Mouse (Mus musculus) adrenal gland, adult 2 months (tissue): Measurements from ENCODE around the gene Hist1h2bf. TPM values are rescaled to one million over a fixed set of nuclear protein-coding genes. Genes with fewer than 3 reads are reported as not detected.
"Not testable (repeated sequence)": the region's sequence is repeated elsewhere in the genome, so short reads cannot be mapped to it uniquely, and the experiment has no call there.

Experiments used
- DNase-seq: peaks from one replicate; pipeline ENCODE4 v3.0.0; 2021
- polyA plus RNA-seq: library from polyadenylated mRNA; depleted of rRNA; stranded (reverse); fragments of >200 nt; gene quantifications from 2 replicates; pipeline ENCODE4 v1.2.3, GENCODE M21; 2012
- total RNA-seq, 2 experiments: library from RNA; stranded (reverse); gene quantifications; 2 replicates each; pipeline ENCODE4 v1.2.3; 2021

The Hist1h2bf gene
- total and polyA plus RNA-seq, 3 experiments = 5.5 to 21.6 (median 17.9) TPM

DNA sequence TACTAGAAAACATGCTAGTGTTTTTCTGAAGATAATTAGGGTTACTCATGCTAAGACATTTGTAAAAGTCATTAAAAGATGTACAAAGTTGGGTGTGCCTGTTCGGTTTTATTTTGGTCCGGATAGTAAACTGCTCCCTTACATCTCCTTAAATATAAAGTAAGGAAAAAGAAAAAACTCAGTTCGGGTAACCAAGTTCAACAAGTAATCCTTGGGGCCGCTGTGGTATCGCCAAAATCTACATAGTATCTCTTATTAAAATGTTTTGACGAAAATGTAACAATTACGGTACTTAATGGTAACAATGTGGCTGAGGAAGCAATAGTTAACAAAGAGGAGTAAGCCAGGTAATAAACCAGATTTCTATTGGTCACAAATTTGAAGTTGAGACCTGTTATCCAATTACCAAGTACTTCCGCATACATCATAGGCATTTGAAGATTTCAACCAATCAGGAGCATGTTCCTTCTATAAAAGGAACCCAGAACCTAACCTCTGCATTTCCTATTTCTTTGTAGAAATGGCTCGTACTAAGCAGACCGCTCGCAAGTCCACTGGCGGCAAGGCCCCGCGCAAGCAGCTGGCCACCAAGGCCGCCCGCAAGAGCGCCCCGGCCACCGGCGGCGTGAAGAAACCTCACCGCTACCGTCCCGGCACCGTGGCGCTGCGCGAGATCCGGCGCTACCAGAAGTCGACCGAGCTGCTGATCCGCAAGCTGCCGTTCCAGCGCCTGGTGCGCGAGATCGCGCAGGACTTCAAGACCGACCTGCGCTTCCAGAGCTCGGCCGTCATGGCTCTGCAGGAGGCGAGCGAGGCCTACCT lies 29.8 kb downstream of the Hist1h2bf start, which contains the start of gene Hist1h3f:
Gene Hist1h3f (plus strand): TSS at position 88 of the 822 bp plus-strand sequence.
- DNase-seq = peak; percentile 86

DNA sequence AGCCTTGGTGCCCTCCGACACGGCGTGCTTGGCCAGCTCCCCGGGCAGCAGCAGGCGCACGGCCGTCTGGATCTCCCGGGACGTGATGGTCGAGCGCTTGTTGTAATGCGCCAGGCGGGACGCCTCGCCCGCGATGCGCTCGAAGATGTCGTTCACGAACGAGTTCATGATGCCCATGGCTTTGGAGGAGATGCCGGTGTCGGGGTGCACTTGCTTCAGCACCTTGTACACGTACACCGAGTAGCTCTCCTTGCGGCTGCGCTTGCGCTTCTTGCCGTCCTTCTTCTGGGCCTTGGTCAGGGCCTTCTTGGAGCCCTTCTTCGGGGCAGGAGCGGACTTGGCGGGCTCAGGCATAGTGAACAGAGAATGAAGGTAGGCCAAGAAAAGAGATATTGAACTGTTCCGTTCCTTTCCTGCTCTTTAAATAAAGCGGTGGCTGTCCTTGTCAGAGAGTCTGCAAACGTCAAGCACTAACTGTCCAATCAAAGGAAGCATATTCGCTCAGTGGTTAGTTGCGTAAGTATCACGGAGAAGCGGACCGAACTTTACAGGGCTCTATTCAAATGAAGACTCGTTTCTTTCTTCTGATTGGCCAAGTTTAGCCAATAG lies 30.9 kb downstream of the Hist1h2bf start, which contains the start of gene Hist1h2bh:
Gene Hist1h2bh (minus strand): TSS at position 394 of the 609 bp plus-strand sequence.
- peak; percentile 84 for DNase-seq

DNA sequence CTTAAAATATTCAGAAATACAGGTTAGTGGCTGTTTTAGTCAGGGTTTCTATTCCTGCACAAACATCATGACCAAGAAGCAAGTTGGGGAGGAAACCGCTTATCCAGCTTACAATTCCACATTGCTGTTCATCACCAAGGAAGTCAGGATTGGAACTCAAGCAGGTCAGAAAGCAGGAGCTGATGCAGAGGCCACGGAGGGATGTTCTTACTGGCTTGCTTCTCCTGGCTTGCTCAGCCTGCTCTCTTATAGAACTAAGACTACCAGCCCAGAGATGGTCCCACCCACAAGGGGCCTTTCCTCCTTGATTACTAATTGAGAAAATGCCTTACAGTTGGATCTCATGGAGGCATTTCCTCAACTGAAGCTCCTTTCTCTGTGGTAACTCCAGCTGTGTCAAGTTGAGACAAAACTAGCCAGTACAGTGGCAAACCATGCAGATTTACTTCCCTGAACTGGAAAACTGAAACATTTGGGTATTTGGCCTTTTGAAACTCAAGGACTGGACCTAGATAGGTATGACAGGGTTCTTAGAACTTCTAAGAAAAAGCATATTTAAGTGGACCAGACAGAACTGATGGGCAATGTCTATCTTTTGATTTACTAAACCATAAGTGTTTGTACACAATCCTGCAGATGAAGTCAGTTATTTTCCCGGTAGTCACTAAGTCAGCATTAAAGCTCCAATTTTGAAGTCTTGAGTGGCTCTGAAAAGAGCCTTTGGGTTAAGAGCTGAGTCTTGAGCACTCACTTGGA lies 31.6 kb downstream of the Hist1h2bf start:
- not testable (repeated sequence) for DNase-seq

DNA sequence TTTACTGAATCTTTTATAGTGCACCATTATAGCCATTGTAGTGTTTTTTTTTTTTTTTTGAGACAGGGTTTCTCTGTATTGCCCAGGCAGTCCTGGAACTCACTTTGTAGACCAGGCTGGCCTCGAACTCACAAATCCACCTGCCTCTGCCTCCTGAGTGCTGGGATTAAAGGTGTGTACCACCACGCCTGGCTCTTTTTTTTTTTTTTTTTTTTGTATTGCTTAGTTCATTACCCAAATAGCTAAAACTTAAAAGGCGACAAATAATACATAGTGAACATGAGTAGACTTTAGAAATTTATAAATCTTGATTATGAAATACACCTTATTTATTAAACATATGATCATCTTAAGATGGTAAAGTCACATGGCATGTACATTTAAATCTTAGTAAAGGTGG lies 32.5 kb downstream of the Hist1h2bf start:
- no peak for DNase-seq

DNA sequence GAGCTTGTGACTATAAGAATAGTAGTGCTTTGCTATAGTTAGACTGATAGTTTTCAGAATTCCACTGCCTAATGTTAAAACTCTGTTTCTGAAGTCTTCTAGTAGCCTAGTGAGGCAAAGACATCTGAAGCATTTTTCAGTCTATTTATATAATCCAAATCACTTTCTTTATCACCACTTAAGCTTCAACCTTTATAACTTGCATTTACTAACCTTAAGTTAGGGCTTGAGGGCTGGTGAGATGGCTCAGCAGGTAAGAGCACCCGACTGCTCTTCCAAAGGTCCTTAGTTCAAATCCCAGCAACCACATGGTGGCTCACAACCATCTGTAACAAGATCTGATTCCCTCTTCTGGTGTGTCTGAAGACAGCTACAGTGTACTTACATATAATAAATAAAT lies 34.2 kb downstream of the Hist1h2bf start:
- DNase-seq = not testable (repeated sequence)

DNA sequence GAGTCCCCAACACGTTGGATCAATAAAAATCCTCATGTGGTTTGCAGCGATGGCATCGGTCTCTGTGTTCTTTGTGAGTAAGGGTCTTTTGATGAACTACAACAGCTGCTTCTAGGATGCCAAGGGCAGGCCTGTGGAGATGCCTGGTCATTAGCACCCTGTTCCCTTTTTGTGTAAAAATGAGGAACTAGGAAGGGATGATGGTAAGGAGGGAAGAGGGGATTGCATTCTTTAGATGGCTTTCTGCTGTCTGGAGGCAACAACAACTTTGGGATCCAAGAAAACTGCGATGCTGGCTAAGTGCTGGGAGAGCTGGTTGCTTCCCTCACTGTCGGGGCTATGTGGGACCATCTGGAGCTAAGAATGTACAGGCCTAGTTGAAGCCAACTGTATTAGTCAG lies 35.7 kb downstream of the Hist1h2bf start:
- no peak for DNase-seq

DNA sequence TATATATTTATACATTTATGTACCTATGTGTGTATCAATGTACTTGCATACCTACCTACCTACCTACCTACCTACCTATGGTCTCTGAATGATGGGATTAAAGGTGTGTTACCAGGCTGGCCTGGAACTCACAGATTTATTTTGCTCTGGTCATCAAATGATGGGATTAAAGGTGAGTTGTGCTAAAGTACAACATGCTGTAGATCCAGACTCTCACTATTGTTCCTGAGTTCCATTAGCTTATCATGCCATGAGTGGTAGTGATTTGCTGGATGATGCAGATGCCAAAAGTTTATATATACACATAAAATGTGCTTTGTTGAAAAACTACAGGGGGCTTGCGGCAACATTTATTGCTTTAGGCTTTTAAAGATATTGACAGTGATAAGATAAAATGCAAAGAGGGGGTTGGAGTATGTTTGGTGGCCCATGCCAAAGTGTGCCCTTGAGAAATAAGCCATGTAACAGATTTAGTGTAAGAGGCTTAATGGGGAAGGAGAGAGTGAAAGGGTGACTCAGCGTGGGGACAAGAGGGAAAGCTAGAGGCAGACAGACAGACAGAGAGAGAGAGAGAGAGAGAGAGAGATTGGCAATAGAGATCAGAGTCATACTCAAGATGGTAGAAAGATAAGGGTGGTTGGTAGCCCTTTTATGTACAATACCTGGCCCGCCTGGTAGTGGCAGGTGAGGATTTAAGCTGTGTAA lies 36.8 kb downstream of the Hist1h2bf start:
- DNase-seq = no peak

DNA sequence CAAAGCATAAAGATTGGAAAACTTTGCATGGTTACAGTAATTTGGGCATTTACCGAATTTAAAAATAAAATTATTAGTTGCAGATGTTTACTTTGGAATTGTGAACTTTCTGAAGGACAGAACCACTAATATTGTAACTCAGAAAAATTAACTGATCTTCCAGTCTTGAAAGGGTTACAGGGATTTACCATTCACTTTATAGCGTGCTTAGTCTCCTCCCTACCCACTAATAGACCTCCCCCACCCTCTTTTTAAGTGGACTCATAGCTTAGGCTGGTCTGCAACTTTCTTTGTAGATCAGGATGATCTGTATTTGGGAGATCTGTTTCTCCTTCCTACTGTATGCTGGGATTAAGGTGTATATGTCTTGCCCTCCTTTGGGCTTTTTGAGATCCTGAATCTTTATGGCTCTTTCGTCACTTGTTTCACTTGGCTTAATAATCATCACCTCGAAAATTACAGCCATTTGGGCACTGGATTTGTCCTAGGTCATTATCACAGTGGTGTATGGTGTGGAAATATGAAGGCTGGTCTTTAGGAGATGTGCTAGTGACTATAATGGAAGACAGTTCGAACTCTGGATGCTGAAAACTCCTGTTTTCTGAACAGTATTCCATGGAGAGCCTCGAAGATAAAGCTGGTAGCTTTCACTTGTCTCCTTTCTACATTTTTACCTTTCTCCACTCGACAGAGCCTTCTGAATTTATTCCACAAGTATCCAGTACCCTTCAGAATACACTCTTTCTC lies 37.7 kb downstream of the Hist1h2bf start:
- DNase-seq = no peak

DNA sequence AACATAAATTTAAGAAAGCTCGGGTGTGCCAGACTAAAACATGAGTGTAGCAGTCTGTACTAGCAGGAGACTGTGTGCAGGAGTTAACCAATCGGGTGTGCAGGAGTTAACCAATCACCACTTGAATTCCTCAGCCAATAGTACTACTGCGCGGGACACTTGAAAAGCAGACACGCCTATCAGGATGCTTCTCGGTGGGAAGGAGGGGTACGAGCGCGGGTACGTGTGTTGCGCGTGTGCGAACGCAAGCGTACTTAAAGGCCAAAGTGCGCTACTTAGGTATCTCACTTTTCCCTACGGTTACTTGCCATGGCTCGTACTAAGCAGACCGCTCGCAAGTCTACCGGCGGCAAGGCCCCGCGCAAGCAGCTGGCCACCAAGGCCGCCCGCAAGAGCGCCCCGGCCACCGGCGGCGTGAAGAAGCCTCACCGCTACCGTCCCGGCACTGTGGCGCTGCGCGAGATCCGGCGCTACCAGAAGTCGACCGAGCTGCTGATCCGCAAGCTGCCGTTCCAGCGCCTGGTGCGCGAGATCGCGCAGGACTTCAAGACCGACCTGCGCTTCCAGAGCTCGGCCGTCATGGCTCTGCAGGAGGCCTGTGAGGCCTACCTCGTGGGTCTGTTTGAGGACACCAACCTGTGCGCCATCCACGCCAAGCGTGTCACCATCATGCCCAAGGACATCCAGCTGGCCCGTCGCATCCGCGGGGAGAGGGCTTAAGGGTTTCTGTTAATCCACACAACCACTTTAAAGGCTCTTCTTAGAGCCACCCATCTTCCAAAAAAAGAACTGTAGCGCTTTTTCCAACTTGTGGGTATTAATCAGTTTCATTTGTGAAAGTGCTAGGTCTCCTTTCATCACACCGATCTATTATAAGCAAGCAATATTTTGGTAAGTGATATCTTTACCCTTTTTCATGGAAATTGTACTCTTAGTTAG lies 38.6 kb downstream of the Hist1h2bf start, which contains the start of gene Hist1h3g:
Gene Hist1h3g (plus strand): TSS at position 286 of the 939 bp plus-strand sequence.
- peak; percentile 90 for DNase-seq

DNA sequence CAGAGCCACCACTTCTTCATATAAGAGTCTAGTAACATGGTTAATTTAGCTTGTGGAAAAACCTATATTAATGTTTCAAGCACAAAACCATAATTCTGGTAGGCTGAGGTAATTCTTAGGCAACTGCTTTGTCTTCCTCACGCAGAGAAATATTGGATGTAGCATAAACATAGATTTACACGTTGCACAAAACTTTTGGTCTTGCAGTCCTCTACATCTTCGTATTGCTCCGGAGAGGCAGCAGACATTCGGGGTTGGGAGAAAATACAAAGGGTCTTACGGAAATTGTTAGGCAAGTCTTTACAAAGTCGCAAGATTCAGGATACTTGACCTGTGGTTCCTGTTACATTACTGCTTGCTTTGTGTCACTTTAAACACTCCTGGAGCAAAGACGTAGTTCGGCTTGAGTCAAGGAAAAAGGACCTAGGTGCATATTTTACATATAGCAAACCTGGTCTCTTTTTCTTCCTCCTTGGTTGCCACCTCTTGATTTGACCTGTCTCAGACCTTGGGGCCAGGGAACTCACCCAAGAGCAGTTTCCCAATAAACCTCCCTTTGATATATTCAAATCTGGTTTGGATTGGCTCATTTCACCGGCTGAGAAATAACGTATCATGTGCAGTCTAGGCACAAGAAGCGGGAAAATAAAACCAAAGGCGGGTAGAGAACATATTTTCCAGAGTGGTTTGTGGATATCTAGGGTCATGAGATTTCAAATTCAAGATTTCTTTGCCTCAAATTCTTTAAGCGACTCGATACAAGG lies 39.4 kb downstream of the Hist1h2bf start:
- peak; percentile 39 for DNase-seq

DNA sequence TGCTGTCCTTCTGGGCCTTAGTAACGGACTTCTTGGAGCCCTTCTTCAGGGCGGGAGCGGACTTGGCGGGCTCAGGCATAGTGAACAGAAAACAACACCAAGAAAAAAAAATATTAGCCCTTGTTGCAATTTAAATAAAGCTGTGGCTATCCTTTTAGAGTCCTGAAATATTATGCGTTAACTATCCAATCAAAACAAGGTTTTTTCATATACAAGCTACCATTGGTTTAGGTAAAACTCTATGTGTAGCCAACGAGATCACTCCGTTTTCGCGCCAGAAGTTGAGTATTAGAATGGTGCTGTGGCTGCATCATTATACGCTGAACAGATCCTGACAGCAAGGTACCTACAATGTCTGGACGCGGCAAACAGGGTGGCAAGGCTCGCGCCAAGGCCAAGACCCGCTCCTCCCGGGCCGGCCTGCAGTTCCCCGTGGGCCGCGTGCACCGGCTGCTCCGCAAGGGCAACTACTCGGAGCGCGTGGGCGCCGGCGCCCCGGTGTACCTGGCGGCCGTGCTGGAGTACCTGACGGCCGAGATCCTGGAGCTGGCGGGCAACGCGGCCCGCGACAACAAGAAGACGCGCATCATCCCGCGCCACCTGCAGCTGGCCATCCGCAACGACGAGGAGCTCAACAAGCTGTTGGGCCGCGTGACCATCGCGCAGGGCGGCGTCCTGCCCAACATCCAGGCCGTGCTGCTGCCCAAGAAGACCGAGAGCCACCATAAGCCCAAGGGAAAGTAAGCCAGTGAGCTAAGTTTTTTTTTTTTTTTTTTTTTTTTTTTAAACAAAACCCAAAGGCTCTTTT lies 40.2 kb downstream of the Hist1h2bf start, which contains the start of gene Hist1h2af:
Gene Hist1h2af (plus strand): TSS at position 347 of the 808 bp plus-strand sequence.
- peak; percentile 62 for DNase-seq

DNA sequence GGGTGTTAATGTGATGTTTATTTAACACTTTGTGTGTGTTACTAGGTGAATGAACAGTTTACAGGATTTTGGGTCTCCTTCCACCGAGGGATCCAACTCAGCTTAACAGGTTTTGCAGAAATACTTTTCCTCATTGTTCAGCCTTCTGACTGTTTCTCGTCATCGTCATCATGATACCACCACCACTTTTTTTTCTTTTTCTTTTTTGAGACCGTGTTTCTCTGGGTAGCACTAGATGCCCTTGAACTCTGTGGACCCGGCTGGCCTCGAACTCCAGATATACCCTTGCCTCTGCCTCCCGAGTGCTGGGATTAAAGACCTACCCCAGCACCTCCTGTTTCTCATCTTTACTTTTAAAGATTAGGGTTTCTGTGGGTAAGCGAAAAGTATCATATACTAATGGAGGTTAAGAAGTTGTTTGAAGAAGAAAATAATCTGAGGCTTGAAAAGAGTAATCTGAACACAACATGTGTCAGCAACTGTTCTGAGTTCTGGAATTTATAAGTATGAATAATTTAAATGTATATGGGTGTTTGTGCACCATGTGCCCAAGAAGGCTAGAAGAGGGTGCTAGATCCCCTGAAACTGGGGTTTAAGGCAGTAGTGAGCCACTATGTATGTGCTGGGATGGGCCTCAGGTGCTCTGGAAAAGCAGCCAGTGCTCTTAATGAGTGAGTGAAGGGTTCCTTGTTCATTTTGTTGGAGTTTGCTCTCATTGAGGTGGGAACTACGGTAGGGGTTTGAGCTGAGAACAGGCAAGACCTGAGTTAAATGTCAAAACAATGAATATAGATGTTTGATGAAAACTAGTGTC lies 41.5 kb downstream of the Hist1h2bf start:
- DNase-seq = no peak

DNA sequence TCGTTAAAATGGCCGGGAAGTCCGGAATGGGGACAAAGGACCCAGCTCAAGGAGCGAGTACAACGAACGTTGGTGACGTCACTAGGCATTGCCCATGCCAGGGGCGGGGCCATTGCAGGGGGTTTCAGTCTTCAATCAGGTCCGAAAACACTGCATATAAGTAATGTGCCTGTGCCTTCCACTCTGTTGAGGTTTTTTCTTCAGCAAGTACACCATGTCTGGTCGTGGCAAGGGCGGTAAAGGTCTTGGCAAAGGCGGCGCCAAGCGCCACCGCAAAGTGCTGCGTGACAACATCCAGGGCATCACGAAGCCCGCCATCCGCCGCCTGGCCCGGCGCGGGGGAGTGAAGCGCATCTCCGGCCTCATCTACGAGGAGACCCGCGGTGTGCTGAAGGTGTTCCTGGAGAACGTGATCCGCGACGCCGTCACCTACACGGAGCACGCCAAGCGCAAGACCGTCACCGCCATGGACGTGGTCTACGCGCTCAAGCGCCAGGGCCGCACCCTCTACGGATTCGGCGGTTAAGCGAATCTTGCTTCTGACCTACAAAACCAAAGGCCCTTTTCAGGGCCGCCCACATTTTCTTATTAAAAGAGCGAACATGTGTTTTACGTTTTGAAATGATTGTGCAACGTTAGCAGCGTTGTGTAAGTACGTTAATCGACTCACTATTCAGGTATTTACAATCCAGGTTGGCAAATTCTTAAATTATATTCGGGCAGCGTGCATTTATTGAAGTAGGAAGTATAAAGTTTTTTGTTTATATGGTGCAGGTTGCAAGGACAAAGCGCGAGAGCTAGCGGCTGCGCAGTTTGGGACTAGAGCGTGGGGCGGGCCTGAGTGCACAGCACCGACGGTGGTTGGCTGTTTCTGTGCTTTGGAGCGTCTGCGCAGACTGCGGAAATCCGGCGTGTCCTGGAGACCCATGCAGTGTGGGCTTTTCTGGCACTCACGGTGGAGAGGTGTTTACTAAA lies 42.8 kb downstream of the Hist1h2bf start, which contains the start of gene Hist1h4h:
Gene Hist1h4h (plus strand): TSS at position 150 of the 975 bp plus-strand sequence.
- DNase-seq = peak; percentile 97

DNA sequence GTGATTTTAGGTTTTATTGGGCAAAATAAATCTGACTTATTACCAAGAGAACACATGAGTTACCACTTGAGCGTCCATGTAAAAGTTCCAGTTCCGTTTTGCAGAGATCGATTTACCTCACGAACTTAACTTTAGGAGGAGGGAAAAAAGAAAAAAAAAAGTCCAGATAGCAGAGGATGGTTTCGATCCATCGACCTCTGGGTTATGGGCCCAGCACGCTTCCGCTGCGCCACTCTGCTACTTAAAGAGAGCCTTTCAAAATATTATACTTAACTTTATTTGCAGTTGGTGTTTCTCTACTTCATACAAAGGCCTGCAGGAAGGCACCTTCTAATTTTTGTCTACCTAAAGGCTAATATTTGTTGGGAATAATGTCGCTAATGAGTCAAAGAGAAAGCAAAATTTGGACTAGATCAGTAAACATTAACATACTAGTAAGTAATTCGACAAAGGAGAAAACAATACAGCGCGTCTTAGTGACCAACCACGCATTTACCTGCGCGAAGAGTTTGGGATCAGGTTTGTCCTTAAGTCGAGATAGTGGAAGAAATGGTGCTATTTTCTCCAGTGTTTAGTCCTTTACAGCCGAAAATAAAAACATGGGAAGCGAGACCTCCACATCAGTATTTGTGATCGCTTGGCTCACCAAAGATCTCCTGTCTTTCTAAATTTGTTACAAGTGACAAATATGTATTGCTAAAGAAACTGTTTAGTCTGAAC lies 43.7 kb downstream of the Hist1h2bf start:
- peak; percentile 75 for DNase-seq
